Mouse (Mus musculus) testis, adult 2 months (tissue): ENCODE data around the gene Gm42715. TPM values are rescaled to one million over a fixed set of nuclear protein-coding genes. Genes with fewer than 3 reads are reported as not detected.

Experiments
- H3K27ac ChIP-seq: fragments of 200-500 bp; 2 replicates; pipeline ENCODE4 v1.5.1; 2012; ENCODE audit warnings: low read depth, low read length; ENCODE audit not compliant: control insufficient read depth, insufficient read depth
- H3K27me3 ChIP-seq: fragments of 200-500 bp; 2 replicates; pipeline ENCODE4 v1.6.1; 2012; ENCODE audit warnings: mild to moderate bottlenecking, low read length, moderate library complexity; ENCODE audit not compliant: control insufficient read depth, insufficient read depth
- H3K36me3 ChIP-seq: fragments of 200-500 bp; 2 replicates; pipeline ENCODE4 v1.6.1; 2012; ENCODE audit warnings: mild to moderate bottlenecking, low read length; ENCODE audit not compliant: control insufficient read depth, insufficient read depth
- H3K4me1 ChIP-seq: fragments of 200-500 bp; 2 replicates; pipeline ENCODE4 v1.6.1; 2012; ENCODE audit warnings: low read length; ENCODE audit not compliant: control insufficient read depth, insufficient read depth
- H3K4me3 ChIP-seq: fragments of 200-500 bp; 2 replicates; pipeline ENCODE4 v1.5.1; 2012; ENCODE audit warnings: low read depth, mild to moderate bottlenecking, low read length, moderate library complexity, mixed read lengths; ENCODE audit not compliant: control insufficient read depth
- CTCF ChIP-seq: fragments of 200-500 bp; IDR thresholded peaks from 2 replicates; pipeline ENCODE4 v1.5.1; 2012; ENCODE audit warnings: low read depth, mild to moderate bottlenecking, inconsistent platforms, low read length, moderate library complexity; ENCODE audit not compliant: control insufficient read depth, insufficient read depth, insufficient replicate concordance
- POLR2A ChIP-seq: fragments of 200-500 bp; IDR thresholded peaks from 2 replicates; pipeline ENCODE4 v1.6.1; 2012; ENCODE audit warnings: low read depth, mild to moderate bottlenecking, inconsistent platforms, low read length, moderate library complexity; ENCODE audit not compliant: control insufficient read depth
- polyA plus RNA-seq: library from polyadenylated mRNA; depleted of rRNA; stranded (reverse); fragments of >200 nt; gene quantifications from 2 replicates; pipeline ENCODE4 v1.2.3, GENCODE M21; 2012

The Gm42715 gene
- polyA plus RNA-seq, 1 experiment: 6.1 TPM

DNA sequence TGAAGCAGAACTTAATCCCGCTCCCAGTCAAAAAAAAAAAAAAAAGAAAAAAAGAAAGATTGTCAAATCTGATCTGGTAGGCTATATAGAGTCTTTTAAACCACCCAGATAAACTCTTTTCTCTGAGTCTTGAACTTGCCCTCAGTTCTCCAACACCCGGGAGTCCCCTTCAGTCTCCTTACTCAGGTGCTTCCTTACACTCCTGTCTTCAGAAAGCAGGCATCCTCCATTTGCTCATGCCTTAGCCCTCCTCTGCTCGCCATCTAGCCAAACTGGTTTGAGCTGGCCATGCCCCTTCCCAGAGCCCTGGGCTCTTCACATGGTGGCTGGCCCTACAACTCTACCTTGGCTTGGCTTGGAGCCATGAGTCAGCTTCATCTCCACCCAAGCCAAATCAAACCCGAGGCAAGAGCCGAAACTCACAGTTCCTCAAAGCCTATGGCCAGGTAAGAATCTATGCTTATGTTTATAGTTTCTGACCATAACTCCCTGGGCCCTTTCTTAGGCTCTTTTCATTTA lies 42.0 kb downstream of the Gm42715 start, which contains the start of gene Tmem265:
Tmem265 (plus strand) TSS at position 51 of the 519 bp plus-strand sequence.
- Histone ChIP-seq H3K36me3 (peaks cover 5% of the 10 kb centered on the region), H3K4me3 (no peak within 1 kb of the TSS), H3K4me1 (no peaks in the 10 kb centered on the region), H3K27me3 (no peaks in the 10 kb centered on the region), H3K27ac (no peak within 1 kb of the TSS)
- TF ChIP-seq POLR2A (no peak), CTCF (no peak)

DNA sequence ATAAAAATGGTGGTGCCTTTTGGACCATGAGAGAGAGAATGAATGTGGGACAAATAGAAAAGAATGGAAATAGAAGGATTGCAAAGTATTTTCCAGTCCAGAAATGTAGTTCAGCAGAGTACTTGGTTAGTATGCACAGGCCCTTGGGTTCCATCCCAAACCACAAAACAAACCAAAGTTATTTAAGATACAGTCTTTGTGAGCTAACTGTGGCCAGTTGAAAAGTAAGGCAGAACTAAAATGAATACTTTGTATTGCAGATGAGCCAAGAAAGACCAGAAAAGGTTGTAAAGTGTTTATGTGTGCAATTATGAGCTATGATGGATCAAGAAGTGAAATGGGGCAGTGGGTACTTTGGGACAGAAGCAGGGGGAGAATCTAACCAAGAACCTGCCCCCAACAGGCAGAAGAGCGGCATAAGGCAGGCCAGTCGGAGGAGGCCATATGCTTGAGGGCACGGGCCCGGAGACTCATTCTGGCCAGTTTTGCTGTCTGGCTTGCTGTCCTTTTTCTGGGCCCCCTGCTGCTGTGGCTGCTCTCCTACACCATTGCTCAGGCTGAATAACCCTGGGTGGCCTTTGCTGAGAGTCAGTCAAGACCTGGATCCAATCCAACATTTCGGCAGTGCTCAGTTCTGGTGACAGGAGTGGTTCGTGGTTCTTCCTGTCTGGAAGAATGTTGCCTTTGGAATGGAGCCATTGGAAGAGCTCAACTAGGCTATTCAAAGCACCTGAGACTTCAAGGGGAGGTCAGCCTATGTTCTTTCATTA lies 45.2 kb downstream of the Gm42715 start:
- Histone ChIP-seq H3K4me1 (no peaks in the 10 kb centered on the region), H3K27ac (no peak overlapping the region), H3K4me3 (peak overlapping the region; percentile 77), H3K36me3 (peaks cover 4% of the 10 kb centered on the region), H3K27me3 (no peaks in the 10 kb centered on the region)
- TF ChIP-seq CTCF (no peak), POLR2A (no peak)

DNA sequence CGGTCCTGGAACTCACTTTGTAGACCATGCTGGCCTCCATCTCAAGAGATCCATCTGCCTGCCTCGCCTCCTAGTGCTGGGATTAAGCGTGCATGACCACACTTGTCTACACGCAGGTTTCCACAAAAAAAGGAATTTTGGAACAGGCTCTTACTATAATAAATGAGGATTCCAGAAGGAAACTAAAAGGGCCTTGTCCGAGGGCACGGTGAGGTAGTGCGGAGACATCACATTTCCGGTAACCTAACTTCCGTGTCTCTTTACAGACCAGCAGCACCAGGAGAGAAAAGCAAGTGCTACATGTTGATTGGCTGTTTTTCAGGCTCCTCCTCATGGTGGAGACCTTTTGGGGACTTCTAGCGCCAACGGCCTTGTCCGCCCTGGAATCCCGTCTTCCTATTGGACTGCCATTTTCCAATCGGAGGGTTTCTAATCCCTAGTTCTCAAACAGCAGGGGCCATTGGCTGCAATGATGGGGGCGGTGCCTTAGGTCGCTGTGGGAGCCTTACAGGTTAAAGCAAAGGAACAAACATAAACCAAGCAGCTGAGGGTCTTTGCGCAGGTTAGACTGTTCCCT lies 53.6 kb downstream of the Gm42715 start, which contains the start of gene Phkg2:
Phkg2 (plus strand) TSS at position 446 of the 577 bp plus-strand sequence.
- Histone ChIP-seq H3K27me3 (no peaks in the 10 kb centered on the region), H3K4me3 (peak within 1 kb of the TSS; percentile 88), H3K27ac (peak within 1 kb of the TSS; percentile 92), H3K4me1 (peaks cover 3% of the 10 kb centered on the region), H3K36me3 (no peaks in the 10 kb centered on the region; the same call in 1 of the 2 replicates)
- no peak for TF ChIP-seq CTCF
- TF ChIP-seq POLR2A: 0 out of 2 replicates have a peak, but pooled peaks have one; percentile 34

- TF ChIP-seq POLR2A: peak; percentile 42; the same call in 1 of the 2 replicates
- no peak for TF ChIP-seq CTCF
- H3K27me3 ChIP-seq: no peaks in the 10 kb centered on the region
- H3K36me3 ChIP-seq: no peaks in the 10 kb centered on the region; the same call in 1 of the 2 replicates
- peaks cover 3% of the 10 kb centered on the region for H3K4me1 ChIP-seq
- H3K27ac ChIP-seq: peak overlapping the region; percentile 87
- peak overlapping the region; percentile 88 for H3K4me3 ChIP-seq
Observed at GRCm38 (mm10) chr7:127573503-127574008, 54.2 kb downstream of the Gm42715 start.

DNA sequence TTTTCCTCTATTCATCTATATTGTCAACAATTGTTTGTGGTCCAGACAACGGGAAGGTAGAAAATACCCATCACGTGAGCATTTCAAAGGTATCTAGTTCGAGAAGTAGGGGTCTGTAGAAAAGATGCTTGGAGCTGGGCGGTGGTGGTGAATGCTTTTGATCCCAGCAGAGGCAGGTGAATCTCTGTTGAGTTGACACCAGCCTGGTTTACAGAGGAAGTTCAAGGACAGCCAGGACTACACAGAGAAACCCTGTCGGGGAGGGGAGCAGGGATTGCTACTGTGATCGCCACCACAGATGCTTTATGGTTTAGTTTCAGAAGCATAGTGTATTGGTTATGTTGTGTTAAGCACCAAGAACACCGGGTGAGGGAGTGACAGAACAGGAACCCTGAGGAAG lies 54.7 kb downstream of the Gm42715 start:
- H3K36me3 ChIP-seq: no peaks in the 10 kb centered on the region; the same call in 1 of the 2 replicates
- no peak for TF ChIP-seq CTCF
- no peak for TF ChIP-seq POLR2A
- peaks cover 3% of the 10 kb centered on the region for H3K4me1 ChIP-seq
- no peaks in the 10 kb centered on the region for H3K27me3 ChIP-seq
- H3K4me3 ChIP-seq: peak overlapping the region; percentile 88
- peak overlapping the region; percentile 87; the same call in 1 of the 2 replicates for H3K27ac ChIP-seq

DNA sequence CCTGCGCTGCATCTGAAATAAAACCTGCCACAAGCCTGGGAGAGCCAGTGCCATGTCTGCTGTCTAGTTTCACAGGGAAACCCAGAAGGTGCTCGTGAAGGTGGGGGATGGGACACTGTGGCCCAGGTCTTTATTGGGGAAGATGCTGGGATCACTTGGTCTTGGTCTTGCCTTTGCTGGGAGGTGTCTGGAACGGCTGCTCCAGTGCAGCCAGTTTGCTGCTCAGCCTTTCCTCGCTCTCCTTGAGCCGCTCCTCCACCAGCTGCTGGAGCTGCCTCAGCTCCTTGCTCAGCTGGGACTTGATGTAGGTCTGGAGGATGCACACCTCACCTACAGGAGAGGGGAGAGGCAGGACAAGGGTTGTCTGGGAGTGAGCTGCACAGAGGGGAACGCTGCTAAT lies 63.9 kb downstream of the Gm42715 start:
- Histone ChIP-seq H3K4me3 (no peak overlapping the region), H3K36me3 (peaks cover 3% of the 10 kb centered on the region), H3K27ac (no peak overlapping the region), H3K4me1 (peaks cover 4% of the 10 kb centered on the region), H3K27me3 (no peaks in the 10 kb centered on the region)
- TF ChIP-seq CTCF: no peak
- TF ChIP-seq POLR2A: no peak

DNA sequence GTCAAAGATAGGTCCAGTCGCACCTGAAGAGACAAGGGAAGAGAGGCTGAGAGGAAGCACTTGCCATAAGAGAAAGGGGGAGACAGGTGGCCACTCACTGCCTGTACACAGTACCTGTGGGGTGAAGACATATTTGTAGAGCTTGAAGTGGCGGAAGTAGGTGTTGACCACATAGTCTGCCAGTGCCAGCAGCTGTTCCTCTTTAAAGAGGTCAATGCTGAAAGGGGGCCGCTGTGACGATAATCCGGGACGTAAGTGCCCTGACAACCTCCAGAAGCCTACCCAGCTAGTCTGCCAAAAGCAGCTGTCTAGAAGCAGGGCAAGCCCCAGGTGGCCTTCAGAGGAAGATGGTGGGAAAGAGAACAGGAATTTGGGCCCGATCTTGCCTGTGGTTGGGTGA lies 65.6 kb downstream of the Gm42715 start:
- no peak for TF ChIP-seq POLR2A
- no peak for TF ChIP-seq CTCF
- Histone ChIP-seq H3K27me3 (no peaks in the 10 kb centered on the region), H3K4me3 (peak overlapping the region; percentile 17; the same call in 1 of the 2 replicates), H3K4me1 (peaks cover 10% of the 10 kb centered on the region), H3K27ac (no peak overlapping the region), H3K36me3 (peaks cover 4% of the 10 kb centered on the region; the same call in 1 of the 2 replicates)
